Mouse (Mus musculus): ENCODE results near the gene Dlg5. TPM values are rescaled to one million over a fixed set of nuclear protein-coding genes. Genes with fewer than 3 reads are reported as not detected.

Dlg5 gene
- polyA plus RNA-seq, 1 experiment from 2014 or later, result 21.9 TPM

DNA sequence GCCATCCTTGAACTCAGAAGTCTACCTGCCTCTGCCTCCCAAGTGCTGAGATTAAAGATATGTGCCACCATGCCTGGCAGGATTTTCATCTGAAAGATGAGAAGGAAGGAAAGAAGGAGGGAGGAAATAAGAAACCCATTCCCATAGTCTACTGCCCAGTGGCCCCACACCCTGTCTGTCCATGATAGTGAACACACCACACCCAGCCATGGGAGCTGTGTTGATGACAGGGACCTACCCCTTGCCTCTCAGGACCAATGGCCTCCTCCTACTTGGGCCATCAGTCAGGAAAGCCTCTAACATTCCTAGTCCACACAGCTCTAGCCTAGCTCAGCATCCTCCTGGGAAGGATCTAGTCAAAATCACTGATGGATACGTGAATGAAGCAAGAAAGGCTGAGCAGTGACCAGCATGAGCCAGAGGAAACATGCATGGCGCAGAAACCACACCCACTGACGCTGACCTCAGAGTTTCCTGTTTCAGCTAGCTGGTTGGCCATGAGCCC is 102.7 kb downstream of the Dlg5 start:
- 88% methylated on average over 3 of the region's 3 CpGs for WGBS
- H3K9ac ChIP-seq, result no peak overlapping the region
- no peak overlapping the region for H3K27ac ChIP-seq
- H3K4me2 ChIP-seq (replicated peaks), result no peak overlapping the region
- H3K4me3 ChIP-seq, result no peak overlapping the region
- ATAC-seq (ENCODE audit: low FRiP score, low read depth), result no peak
- H3K27me3 ChIP-seq (replicated peaks), result no peaks in the 10 kb centered on the region
- H3K9me3 ChIP-seq, result no peaks in the 10 kb centered on the region
- H3K36me3 ChIP-seq, result peaks cover 57% of the 10 kb centered on the region
- H3K4me1 ChIP-seq, result peaks cover 8% of the 10 kb centered on the region

DNA sequence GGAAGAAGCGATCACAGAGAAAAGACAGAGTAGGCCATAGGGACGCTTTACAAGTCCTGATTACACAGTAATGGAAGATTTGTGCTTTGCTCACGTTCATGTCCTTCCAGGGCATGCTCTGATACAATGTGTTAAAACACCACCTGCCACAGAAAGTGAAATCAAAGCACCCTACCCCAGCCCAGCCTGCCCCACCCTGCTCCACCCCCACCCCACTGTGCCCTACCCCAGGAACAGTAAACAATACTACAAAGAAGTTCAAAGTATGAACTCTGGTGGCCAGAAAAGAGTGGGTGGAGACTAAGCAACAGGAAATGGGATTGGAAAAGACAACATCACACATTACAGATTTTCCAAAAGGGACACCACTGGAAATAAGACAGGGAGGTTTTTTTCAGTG is 104.0 kb downstream of the Dlg5 start:
- Histone ChIP-seq H3K4me1 (peaks cover 8% of the 10 kb centered on the region), H3K27ac (no peak overlapping the region), H3K9ac (no peak overlapping the region), H3K36me3 (peaks cover 57% of the 10 kb centered on the region), H3K4me3 (no peak overlapping the region), H3K27me3 (replicated peaks) (no peaks in the 10 kb centered on the region), H3K4me2 (replicated peaks) (no peak overlapping the region), H3K9me3 (no peaks in the 10 kb centered on the region)
- ATAC-seq (ENCODE audit: low FRiP score, low read depth), result no peak
- WGBS, result 84% methylated on average over 3 of the region's 3 CpGs

GRCm38 (mm10) chr14:24140297-24140812 is 105.4 kb downstream of the Dlg5 start:
- Histone ChIP-seq H3K9me3 (no peaks in the 10 kb centered on the region), H3K9ac (no peak overlapping the region), H3K4me3 (no peak overlapping the region), H3K27ac (no peak overlapping the region), H3K27me3 (replicated peaks) (no peaks in the 10 kb centered on the region), H3K4me1 (peaks cover 8% of the 10 kb centered on the region), H3K4me2 (replicated peaks) (no peak overlapping the region), H3K36me3 (peaks cover 58% of the 10 kb centered on the region)
- 90% methylated on average over 8 of the region's 8 CpGs for WGBS
- no peak for ATAC-seq (ENCODE audit: low FRiP score, low read depth)

DNA sequence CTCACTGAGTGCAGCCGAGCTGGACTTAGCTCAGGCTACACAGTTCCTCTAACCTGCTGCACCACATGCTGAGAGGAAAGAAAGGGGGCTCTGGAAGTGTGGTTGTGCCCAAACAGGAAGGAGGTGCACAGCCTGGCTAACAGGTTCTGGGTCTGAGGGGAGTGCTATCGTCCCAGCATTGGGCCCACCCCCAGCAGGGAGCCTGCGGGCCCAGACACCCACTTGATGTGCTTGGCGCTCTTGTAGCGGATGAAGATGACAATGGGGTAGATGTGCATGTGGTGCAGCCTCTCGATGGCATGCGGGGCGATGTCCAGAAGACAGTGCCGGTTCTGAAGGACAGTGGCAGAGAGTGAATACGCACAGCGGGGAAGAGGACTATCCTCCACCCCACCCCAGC is 108.8 kb downstream of the Dlg5 start:
- H3K9me3 ChIP-seq, result no peaks in the 10 kb centered on the region
- 92% methylated on average over 11 of the region's 11 CpGs for WGBS
- no peaks in the 10 kb centered on the region for H3K4me1 ChIP-seq
- no peak for ATAC-seq (ENCODE audit: low FRiP score, low read depth)
- no peak overlapping the region for H3K4me2 ChIP-seq (replicated peaks)
- H3K27ac ChIP-seq, result no peak overlapping the region
- no peak overlapping the region for H3K4me3 ChIP-seq
- no peak overlapping the region for H3K9ac ChIP-seq
- H3K36me3 ChIP-seq, result peaks cover 61% of the 10 kb centered on the region
- no peaks in the 10 kb centered on the region for H3K27me3 ChIP-seq (replicated peaks)

- H3K27ac ChIP-seq, result no peak overlapping the region
- no peak overlapping the region for H3K4me3 ChIP-seq
- H3K9ac ChIP-seq, result no peak overlapping the region
- H3K9me3 ChIP-seq, result no peaks in the 10 kb centered on the region
- peaks cover 59% of the 10 kb centered on the region for H3K36me3 ChIP-seq
- no peaks in the 10 kb centered on the region for H3K27me3 ChIP-seq (replicated peaks)
- no peak overlapping the region for H3K4me2 ChIP-seq (replicated peaks)
- WGBS, result 89% methylated on average over 7 of the region's 7 CpGs
- no peaks in the 10 kb centered on the region for H3K4me1 ChIP-seq
- no peak for ATAC-seq (ENCODE audit: low FRiP score, low read depth)
These were observed 111.0 kb downstream of the Dlg5 start for GRCm38 (mm10) chr14:24134623-24135290.

- H3K36me3 ChIP-seq, result peaks cover 49% of the 10 kb centered on the region
- no peak overlapping the region for H3K4me3 ChIP-seq
- no peak overlapping the region for H3K9ac ChIP-seq
- H3K27me3 ChIP-seq (replicated peaks), result no peaks in the 10 kb centered on the region
- no peak overlapping the region for H3K27ac ChIP-seq
- no peaks in the 10 kb centered on the region for H3K9me3 ChIP-seq
- WGBS, result 91% methylated on average over 8 of the region's 8 CpGs
- H3K4me2 ChIP-seq (replicated peaks), result no peak overlapping the region
- no peak for ATAC-seq (ENCODE audit: low FRiP score, low read depth)
- H3K4me1 ChIP-seq, result no peaks in the 10 kb centered on the region
These were observed 111.9 kb downstream of the Dlg5 start for GRCm38 (mm10) chr14:24133801-24134200.

DNA sequence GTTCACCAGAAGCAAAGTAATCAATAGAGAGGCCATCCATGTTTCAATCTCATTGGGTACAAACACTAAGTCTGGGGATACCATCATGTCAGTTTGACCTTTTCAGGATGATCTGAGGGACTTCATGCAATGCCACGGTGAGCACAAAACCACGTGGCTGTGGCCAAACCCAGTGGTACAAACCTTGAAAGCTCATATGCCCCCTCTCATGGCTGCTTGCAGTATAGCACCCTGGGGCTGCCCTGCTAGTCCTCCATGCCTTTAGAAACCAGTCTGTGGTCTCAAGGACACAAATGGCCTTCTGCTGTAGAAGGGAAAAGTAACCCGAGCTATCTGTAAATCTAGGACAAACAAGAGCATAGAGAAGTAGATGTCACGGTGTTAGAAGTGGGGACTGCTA is 113.6 kb downstream of the Dlg5 start:
- H3K4me3 ChIP-seq, result no peak overlapping the region
- H3K36me3 ChIP-seq, result peaks cover 32% of the 10 kb centered on the region
- ATAC-seq (ENCODE audit: low FRiP score, low read depth), result no peak
- H3K27ac ChIP-seq, result no peak overlapping the region
- no peaks in the 10 kb centered on the region for H3K9me3 ChIP-seq
- H3K4me1 ChIP-seq, result no peaks in the 10 kb centered on the region
- H3K4me2 ChIP-seq (replicated peaks), result no peak overlapping the region
- no peak overlapping the region for H3K9ac ChIP-seq
- 56% methylated on average over 4 of the region's 4 CpGs for WGBS
- H3K27me3 ChIP-seq (replicated peaks), result no peaks in the 10 kb centered on the region

DNA sequence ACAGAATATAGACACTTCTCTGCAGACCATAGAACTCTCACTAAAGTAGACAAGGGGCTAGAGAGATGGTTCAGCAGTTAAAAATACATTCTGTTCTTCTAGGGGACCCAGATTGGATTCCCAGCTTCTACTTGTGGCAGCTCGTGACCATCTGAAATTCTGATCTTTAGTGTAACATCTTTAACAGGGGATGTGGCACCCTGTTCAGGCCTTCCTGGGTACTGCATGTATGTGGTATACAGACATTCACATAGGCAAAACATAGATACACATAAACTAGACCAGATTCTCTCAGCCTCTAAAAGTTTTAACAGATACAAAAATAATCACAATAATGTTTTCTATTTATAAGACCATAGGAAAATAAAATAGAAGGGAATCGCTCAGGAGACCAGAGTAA is 120.7 kb downstream of the Dlg5 start:
- no peak overlapping the region for H3K9ac ChIP-seq
- H3K27me3 ChIP-seq (replicated peaks), result no peaks in the 10 kb centered on the region
- H3K36me3 ChIP-seq, result no peaks in the 10 kb centered on the region
- H3K4me3 ChIP-seq, result no peak overlapping the region
- H3K9me3 ChIP-seq, result no peaks in the 10 kb centered on the region
- no peaks in the 10 kb centered on the region for H3K4me1 ChIP-seq
- 87% methylated on average over 2 of the region's 2 CpGs for WGBS
- no peak for ATAC-seq (ENCODE audit: low FRiP score, low read depth)
- no peak overlapping the region for H3K4me2 ChIP-seq (replicated peaks)
- H3K27ac ChIP-seq, result no peak overlapping the region

DNA sequence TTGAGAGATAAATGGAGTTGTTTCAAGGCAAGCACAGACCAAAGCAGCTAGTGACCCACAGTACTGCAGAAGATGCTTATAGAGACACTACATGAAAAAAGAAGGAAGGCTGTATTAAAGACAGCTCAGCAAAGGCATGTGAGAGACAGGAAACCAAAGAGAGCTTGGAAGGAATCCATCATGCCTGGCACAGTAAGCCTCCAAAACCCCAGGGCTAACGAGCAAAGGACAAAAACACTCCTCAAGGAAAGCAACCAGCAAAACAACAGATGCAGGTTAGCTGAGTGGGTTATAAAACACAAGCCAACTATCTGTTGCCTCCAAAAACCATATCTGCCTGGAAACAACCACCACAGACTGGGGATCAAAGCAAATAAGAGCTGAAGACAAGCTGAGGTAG is 121.5 kb downstream of the Dlg5 start:
- H3K9me3 ChIP-seq, result no peaks in the 10 kb centered on the region
- WGBS, result 68% methylated on average over 1 of the region's 1 CpGs
- no peak overlapping the region for H3K4me3 ChIP-seq
- H3K9ac ChIP-seq, result no peak overlapping the region
- H3K4me2 ChIP-seq (replicated peaks), result no peak overlapping the region
- H3K4me1 ChIP-seq, result no peaks in the 10 kb centered on the region
- H3K36me3 ChIP-seq, result no peaks in the 10 kb centered on the region
- no peak for ATAC-seq (ENCODE audit: low FRiP score, low read depth)
- no peak overlapping the region for H3K27ac ChIP-seq
- no peaks in the 10 kb centered on the region for H3K27me3 ChIP-seq (replicated peaks)

DNA sequence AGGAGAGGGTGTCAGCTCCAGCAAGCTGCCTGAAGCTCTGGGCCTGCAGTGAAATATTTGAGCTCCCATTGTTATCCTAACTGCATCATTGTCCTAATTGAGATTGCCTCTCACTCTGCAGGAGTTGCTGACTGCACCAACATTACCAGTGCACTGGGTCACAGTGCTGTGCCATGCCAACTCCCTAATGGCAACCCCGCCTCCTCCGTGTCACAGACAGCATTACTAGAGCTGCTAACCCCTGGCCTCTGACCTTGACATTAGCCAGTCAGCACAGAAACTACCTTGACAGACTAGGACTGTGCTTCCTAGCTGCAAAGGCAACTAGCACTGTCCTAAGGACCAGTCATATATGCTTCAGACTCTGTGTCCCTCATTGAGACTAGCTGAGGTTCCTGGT is 139.0 kb downstream of the Dlg5 start:
- Histone ChIP-seq H3K9ac (no peak overlapping the region), H3K4me2 (replicated peaks) (no peak overlapping the region), H3K36me3 (no peaks in the 10 kb centered on the region), H3K9me3 (no peaks in the 10 kb centered on the region), H3K27me3 (replicated peaks) (no peaks in the 10 kb centered on the region), H3K4me1 (no peaks in the 10 kb centered on the region), H3K4me3 (no peak overlapping the region), H3K27ac (no peak overlapping the region)
- WGBS, result 88% methylated on average over 2 of the region's 2 CpGs
- ATAC-seq (ENCODE audit: low FRiP score, low read depth), result no peak

- Histone ChIP-seq H3K27me3 (replicated peaks) (no peaks in the 10 kb centered on the region), H3K9me3 (no peaks in the 10 kb centered on the region), H3K9ac (no peak overlapping the region), H3K27ac (no peak overlapping the region), H3K4me2 (replicated peaks) (no peak overlapping the region), H3K36me3 (no peaks in the 10 kb centered on the region), H3K4me3 (no peak overlapping the region), H3K4me1 (no peaks in the 10 kb centered on the region)
- ATAC-seq (ENCODE audit: low FRiP score, low read depth), result no peak
- WGBS, result 88% methylated on average over 4 of the region's 4 CpGs
These were observed 146.9 kb downstream of the Dlg5 start for GRCm38 (mm10) chr14:24098828-24099227.

- Histone ChIP-seq H3K36me3 (no peaks in the 10 kb centered on the region), H3K4me2 (replicated peaks) (no peak overlapping the region), H3K9me3 (no peaks in the 10 kb centered on the region), H3K9ac (no peak overlapping the region), H3K4me1 (no peaks in the 10 kb centered on the region), H3K27me3 (replicated peaks) (no peaks in the 10 kb centered on the region), H3K4me3 (no peak overlapping the region), H3K27ac (no peak overlapping the region)
- WGBS, result 95% methylated on average over 1 of the region's 1 CpGs
- no peak for ATAC-seq (ENCODE audit: low FRiP score, low read depth)
These were observed 151.1 kb downstream of the Dlg5 start for GRCm38 (mm10) chr14:24094656-24095055.

GRCm38 (mm10) chr14:24093221-24093620 is 152.5 kb downstream of the Dlg5 start:
- Histone ChIP-seq H3K9ac (no peak overlapping the region), H3K9me3 (no peaks in the 10 kb centered on the region), H3K4me2 (replicated peaks) (no peak overlapping the region), H3K27me3 (replicated peaks) (no peaks in the 10 kb centered on the region), H3K36me3 (no peaks in the 10 kb centered on the region), H3K27ac (no peak overlapping the region), H3K4me1 (no peaks in the 10 kb centered on the region), H3K4me3 (no peak overlapping the region)
- ATAC-seq (ENCODE audit: low FRiP score, low read depth), result no peak
- 94% methylated on average over 4 of the region's 4 CpGs for WGBS

All from neural tube, embryonic 12.5 days (tissue).